In the genomic region with DNA sequence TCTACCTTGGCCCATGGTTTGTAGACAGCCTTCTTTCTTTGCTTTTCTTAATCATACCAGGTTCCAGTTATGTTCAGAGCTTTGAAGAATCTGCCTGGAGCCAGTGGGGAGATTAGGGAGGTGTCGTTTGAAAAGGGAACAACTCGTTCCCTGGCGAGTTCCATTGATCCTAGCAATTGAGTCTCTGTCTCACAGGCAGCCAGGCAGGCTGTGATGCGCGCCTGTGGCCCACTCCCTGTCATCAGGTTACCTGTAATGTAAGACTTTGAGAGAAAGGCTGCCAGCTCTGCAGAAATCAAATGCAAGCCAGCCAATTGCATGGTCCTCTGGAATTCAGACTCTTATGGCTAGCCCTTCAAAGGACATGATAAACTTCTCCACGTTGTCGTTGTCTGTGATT, we compare ENCODE assay signal across 16 mouse cellular contexts.
"Had no signal": no experiment of that assay in that cellular context is flagged by ENCODE, and none has a peak within 500 bp of the region (broad histone marks: within the 10 kb centered on the region; RNA-seq: fewer than 3 reads in every experiment).

No protein-coding gene starts in this region.

- H3K9ac ChIP-seq: limb, embryonic 12.5 days; limb, embryonic 15.5 days; liver, embryonic 12.5 days; liver, embryonic 15.5 days; lung, embryonic 15.5 days; neural tube, embryonic 13.5 days had no signal

- ATAC-seq: liver, embryonic 12.5 days had no signal

- H3K4me1 ChIP-seq: limb, embryonic 12.5 days; limb, embryonic 15.5 days; liver, embryonic 12.5 days; liver, embryonic 15.5 days; lung, embryonic 15.5 days; neural tube, embryonic 13.5 days had no signal

- H3K4me3 ChIP-seq: limb, embryonic 12.5 days; limb, embryonic 15.5 days; liver, embryonic 12.5 days; liver, embryonic 15.5 days; lung, embryonic 15.5 days; neural tube, embryonic 13.5 days had no signal

- H3K4me2 ChIP-seq: limb, embryonic 12.5 days; limb, embryonic 15.5 days; liver, embryonic 12.5 days; liver, embryonic 15.5 days; lung, embryonic 15.5 days; midbrain, embryonic 11.5 days; neural tube, embryonic 13.5 days had no signal

- H3K27ac ChIP-seq: limb, embryonic 12.5 days; limb, embryonic 15.5 days; liver, embryonic 12.5 days; liver, embryonic 15.5 days; lung, embryonic 15.5 days; neural tube, embryonic 13.5 days had no signal

- DNase-seq: kidney, adult 2 months; kidney, postnatal 14 days; kidney, postnatal 4 days; left cerebral cortex, postnatal 4 days; lung, adult 18-20 months; lung, postnatal 10 days; lung, postnatal 4 days; midbrain, embryonic 14.5 days; thymus, postnatal 25 days had no signal

- H3K27me3 ChIP-seq: limb, embryonic 12.5 days; limb, embryonic 15.5 days; liver, embryonic 12.5 days; liver, embryonic 15.5 days; lung, embryonic 15.5 days; neural tube, embryonic 13.5 days had no signal

- H3K9me3 ChIP-seq: limb, embryonic 12.5 days; limb, embryonic 15.5 days; liver, embryonic 12.5 days; liver, embryonic 15.5 days; lung, embryonic 15.5 days; neural tube, embryonic 13.5 days had no signal

- H3K36me3 ChIP-seq: limb, embryonic 12.5 days; limb, embryonic 15.5 days; liver, embryonic 12.5 days; liver, embryonic 15.5 days; lung, embryonic 15.5 days; neural tube, embryonic 13.5 days had no signal
